Mouse (Mus musculus) liver, embryonic 15.5 days (tissue): ENCODE measurements at regions not wholly inside any gene's neighbourhood (a gene's known extent, or its start where the extent isn't known, plus 50 kb on each side); places are given as distances from the start of the nearest gene placed in this dataset.

Experiments used
- ATAC-seq: fragments of 200-750 bp; cut with Nextera tagmentation; 2 replicates; pipeline ENCODE4 v1.8.0; 2017; ENCODE audit warnings: moderate number of reproducible peaks, mild to moderate bottlenecking, moderate library complexity; ENCODE audit not compliant: insufficient read depth
- H3K27ac ChIP-seq: fragments of 300-500 bp; sonication (generic); replicated peaks from 2 replicates; pipeline ENCODE4 v1.5.1; 2015; ENCODE audit warnings: mild to moderate bottlenecking, inconsistent platforms
- H3K27me3 ChIP-seq: fragments of 300-500 bp; sonication (generic); 2 replicates; pipeline ENCODE4 v1.6.1; 2015; ENCODE audit warnings: mild to moderate bottlenecking, inconsistent platforms
- H3K36me3 ChIP-seq: fragments of 300-500 bp; sonication (generic); replicated peaks from 2 replicates; pipeline ENCODE4 v1.6.1; 2015; ENCODE audit warnings: moderate library complexity, mild to moderate bottlenecking, inconsistent platforms
- H3K4me1 ChIP-seq: fragments of 300-500 bp; sonication (generic); replicated peaks from 2 replicates; pipeline ENCODE4 v1.6.1; 2015; ENCODE audit warnings: inconsistent platforms
- H3K4me2 ChIP-seq: fragments of 300-500 bp; sonication (generic); 2 replicates; pipeline ENCODE4 v1.6.1; 2015; ENCODE audit warnings: moderate library complexity, mild to moderate bottlenecking, inconsistent platforms
- H3K4me3 ChIP-seq: fragments of 300-500 bp; sonication (generic); replicated peaks from 2 replicates; pipeline ENCODE4 v1.5.1; 2015; ENCODE audit warnings: mild to moderate bottlenecking, inconsistent platforms
- H3K9ac ChIP-seq: fragments of 300-500 bp; sonication (generic); 2 replicates; pipeline ENCODE4 v1.6.1; 2015; ENCODE audit warnings: moderate library complexity, mild to moderate bottlenecking, inconsistent platforms
- H3K9me3 ChIP-seq: fragments of 300-500 bp; sonication (generic); replicated peaks from 2 replicates; pipeline ENCODE4 v1.6.1; 2016; ENCODE audit warnings: inconsistent platforms
- WGBS: fragments of 180-500 bp; shearing (Covaris S2); methylation state at CpG from one replicate; pipeline ENCODE4 v1.1.7; 2015; ENCODE audit warnings: mixed read lengths; ENCODE audit not compliant: insufficient replicate concordance; 5-methylcytosine and 5-hydroxymethylcytosine counted together

DNA sequence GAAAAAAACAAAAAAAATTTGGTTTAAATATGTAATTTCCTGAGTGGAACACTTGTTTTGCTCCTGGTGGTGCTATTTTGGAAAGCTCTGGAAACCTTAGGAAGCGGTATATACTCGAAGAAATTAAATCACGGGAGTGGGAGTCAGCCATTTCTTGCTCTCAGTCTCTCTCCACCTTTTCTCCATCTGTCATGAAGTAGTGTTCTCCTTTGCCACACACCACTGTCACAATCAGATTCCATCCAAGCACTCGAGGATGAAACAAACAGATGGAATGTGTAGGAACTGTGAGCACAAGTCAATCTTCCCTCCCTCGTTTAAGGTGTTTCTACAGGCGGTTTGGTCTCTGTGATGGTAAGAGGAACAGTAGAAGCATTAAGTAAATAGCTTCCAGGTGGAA lies 112.7 kb upstream of the Lyplal1 start:
- Histone ChIP-seq H3K9me3 (no peaks in the 10 kb centered on the region), H3K4me3 (no peak overlapping the region), H3K27ac (no peak overlapping the region), H3K4me2 (no peak overlapping the region), H3K36me3 (no peaks in the 10 kb centered on the region), H3K9ac (no peak overlapping the region), H3K27me3 (no peaks in the 10 kb centered on the region), H3K4me1 (no peaks in the 10 kb centered on the region)
- WGBS, result 52% methylated on average over 6 of the region's 6 CpGs
- no peak for ATAC-seq

DNA sequence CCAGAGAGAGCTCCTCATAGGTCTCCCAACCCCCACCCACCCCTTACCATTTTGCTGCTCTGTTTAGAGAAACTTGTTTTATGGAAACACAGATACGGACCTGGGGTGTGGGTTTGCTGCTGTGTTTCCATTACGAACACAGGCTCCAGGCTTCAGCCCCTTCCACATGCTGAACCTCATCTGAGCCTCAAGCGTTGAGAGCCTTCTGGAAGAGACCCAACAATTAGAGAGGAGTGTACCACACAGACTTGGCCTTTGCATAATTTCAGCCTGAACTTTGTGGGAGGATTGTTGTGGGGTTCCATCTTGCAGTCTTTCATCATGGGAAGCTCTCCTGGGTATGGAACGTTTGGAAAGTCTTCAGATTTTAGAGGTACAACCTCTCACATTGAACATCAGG lies 111.3 kb upstream of the Lyplal1 start:
- 60% methylated on average over 4 of the region's 4 CpGs for WGBS

DNA sequence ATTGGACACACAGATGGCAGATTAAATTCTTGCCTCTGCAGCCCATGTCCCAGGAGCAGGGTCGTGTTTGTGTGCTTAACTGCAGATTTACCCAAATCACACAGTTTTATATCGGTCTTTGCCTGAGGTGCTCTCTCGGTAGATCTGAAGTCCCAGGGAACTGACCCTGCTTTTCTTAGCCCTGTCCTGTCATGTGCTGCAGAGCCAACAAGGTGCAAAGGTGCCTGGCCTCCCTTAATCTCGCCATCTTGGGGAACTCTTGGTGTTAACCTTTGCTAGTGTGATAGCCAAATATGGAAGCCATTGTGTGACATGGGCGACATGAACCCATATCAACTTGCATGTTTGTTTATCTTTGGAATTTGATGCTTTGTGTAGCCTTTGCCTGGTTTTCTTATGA lies 107.1 kb upstream of the Lyplal1 start:
- no peak for ATAC-seq
- Histone ChIP-seq H3K36me3 (no peaks in the 10 kb centered on the region), H3K4me1 (no peaks in the 10 kb centered on the region), H3K4me2 (no peak overlapping the region), H3K9me3 (no peaks in the 10 kb centered on the region), H3K27ac (no peak overlapping the region), H3K27me3 (no peaks in the 10 kb centered on the region), H3K9ac (no peak overlapping the region), H3K4me3 (no peak overlapping the region)
- 46% methylated on average over 5 of the region's 5 CpGs for WGBS

More for the DNA sequence above, 111.3 kb upstream of the Lyplal1 start:
- H3K27me3 ChIP-seq, result no peaks in the 10 kb centered on the region
- no peaks in the 10 kb centered on the region for H3K9me3 ChIP-seq
- H3K4me3 ChIP-seq, result no peak overlapping the region
- ATAC-seq, result no peak
- H3K36me3 ChIP-seq, result no peaks in the 10 kb centered on the region
- H3K4me2 ChIP-seq, result no peak overlapping the region
- no peaks in the 10 kb centered on the region for H3K4me1 ChIP-seq
- no peak overlapping the region for H3K27ac ChIP-seq
- no peak overlapping the region for H3K9ac ChIP-seq

DNA sequence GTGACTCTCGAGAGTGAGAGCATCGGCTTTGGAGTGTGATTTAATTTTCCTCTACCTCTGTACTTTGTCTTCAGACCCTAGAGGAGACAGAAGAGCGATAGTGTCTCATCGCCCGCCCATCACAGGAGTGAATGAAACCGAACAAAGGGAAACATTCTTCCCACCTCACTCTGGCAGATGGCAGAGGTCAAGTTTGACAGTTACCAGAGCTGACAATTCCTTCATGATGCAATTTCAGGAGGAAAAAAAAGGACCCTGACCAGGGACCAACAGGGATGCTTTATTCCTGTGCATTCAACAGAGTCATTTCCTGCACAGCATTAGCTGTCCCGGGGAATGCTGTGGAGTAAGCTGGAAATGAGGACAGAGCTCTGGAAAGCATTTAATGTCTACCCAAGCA lies 106.3 kb upstream of the Lyplal1 start:
- ATAC-seq, result no peak

DNA sequence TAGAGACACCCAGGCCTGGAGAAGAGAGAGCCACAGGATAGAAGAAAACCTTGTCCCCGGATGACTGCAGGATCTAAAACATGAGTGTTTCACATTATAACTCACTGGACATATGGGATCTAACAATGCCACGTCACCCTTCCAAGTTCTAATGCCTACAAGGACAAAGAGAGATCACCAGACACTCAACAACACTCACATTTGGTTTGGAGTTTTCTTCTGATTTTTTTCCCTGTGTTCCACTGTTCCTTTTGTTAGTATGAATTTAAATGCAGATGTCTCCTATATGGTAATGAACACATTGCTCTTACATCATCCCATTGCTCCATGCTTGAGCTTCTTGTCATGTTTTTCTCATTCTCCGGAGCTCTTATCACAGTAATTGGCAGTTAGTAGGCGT lies 101.9 kb upstream of the Lyplal1 start:
- ATAC-seq, result no peak
- H3K4me3 ChIP-seq, result no peak overlapping the region

More for the DNA sequence above, 106.3 kb upstream of the Lyplal1 start:
- no peak overlapping the region for H3K9ac ChIP-seq
- H3K4me3 ChIP-seq, result no peak overlapping the region
- H3K4me2 ChIP-seq, result no peak overlapping the region
- H3K4me1 ChIP-seq, result no peaks in the 10 kb centered on the region
- H3K27ac ChIP-seq, result no peak overlapping the region
- H3K27me3 ChIP-seq, result no peaks in the 10 kb centered on the region
- H3K36me3 ChIP-seq, result no peaks in the 10 kb centered on the region
- 52% methylated on average over 7 of the region's 7 CpGs for WGBS
- no peaks in the 10 kb centered on the region for H3K9me3 ChIP-seq

DNA sequence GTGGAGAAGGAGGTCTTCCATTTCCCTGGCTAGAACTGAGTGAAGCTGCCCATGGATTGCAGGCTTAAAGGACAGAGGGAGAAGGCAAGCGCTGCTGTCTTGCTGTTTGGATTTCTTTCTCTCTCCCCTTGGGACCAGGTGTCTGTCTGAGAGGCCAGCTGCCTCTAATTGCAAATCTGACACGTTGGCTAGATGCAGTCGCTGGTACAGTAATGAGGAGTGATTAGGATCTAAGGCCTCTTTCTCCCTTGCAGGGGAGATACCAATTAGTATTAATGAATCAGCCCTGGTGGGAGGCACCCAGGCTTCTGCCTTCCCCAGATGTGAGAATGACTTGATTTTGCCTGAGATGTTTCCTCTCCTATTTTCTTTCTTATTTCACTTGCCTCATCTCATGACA lies 100.1 kb upstream of the Lyplal1 start:
- Histone ChIP-seq H3K27ac (no peak overlapping the region), H3K4me3 (no peak overlapping the region), H3K36me3 (no peaks in the 10 kb centered on the region), H3K4me2 (no peak overlapping the region), H3K27me3 (no peaks in the 10 kb centered on the region), H3K9me3 (no peaks in the 10 kb centered on the region), H3K4me1 (no peaks in the 10 kb centered on the region), H3K9ac (no peak overlapping the region)
- no peak for ATAC-seq
- WGBS, result 14% methylated on average over 3 of the region's 3 CpGs

More for the DNA sequence above, 101.9 kb upstream of the Lyplal1 start:
- WGBS, result 64% methylated on average over 4 of the region's 4 CpGs
- Histone ChIP-seq H3K27ac (no peak overlapping the region), H3K9me3 (no peaks in the 10 kb centered on the region), H3K4me1 (no peaks in the 10 kb centered on the region), H3K27me3 (no peaks in the 10 kb centered on the region), H3K36me3 (no peaks in the 10 kb centered on the region), H3K9ac (no peak overlapping the region), H3K4me2 (no peak overlapping the region)

DNA sequence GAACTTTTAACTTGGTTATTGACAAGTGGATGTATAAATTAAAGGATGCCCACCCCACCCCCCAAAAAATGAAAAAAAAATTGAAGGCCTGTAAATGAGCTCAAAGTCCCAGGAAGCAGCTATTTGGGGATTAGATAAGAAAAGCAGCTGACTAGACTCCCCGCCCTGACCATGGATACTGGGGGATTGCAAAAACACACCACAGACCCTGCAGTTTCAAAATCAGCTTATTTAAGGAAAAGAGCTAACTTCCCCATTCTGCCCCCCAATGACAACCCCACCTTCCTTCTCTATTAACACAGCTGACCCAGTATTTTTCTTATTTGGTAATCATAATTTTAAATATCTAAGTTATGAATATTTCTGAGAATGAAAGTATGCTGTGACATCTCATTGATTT lies 87.0 kb upstream of the Lyplal1 start:
- no peak for ATAC-seq
- Histone ChIP-seq H3K36me3 (no peaks in the 10 kb centered on the region), H3K27ac (no peak overlapping the region), H3K4me2 (no peak overlapping the region), H3K9ac (no peak overlapping the region), H3K27me3 (no peaks in the 10 kb centered on the region), H3K4me3 (no peak overlapping the region), H3K4me1 (no peaks in the 10 kb centered on the region), H3K9me3 (no peaks in the 10 kb centered on the region)
- WGBS, result 28% methylated on average over 1 of the region's 1 CpGs

DNA sequence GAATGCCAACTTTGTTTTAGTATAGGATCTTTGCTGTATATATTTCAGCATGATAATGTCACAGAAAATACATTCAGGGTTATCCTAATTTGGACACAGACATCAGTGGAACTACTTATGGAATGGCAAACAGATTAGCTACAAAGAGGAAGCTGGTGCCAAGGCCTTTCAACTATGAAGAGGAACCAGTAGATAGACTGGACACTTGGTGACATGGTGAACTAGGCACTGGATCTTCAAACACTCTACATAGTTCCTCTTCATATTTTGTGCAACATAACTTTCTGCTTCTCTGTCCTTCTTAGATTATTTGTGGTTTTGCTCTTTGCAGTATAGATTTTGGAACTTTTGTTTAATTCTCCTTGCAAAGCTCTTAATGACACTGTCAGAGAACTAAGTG lies 85.4 kb upstream of the Lyplal1 start:
- Histone ChIP-seq H3K27ac (no peak overlapping the region), H3K4me2 (no peak overlapping the region), H3K36me3 (no peaks in the 10 kb centered on the region), H3K27me3 (no peaks in the 10 kb centered on the region), H3K4me1 (no peaks in the 10 kb centered on the region), H3K4me3 (no peak overlapping the region), H3K9ac (no peak overlapping the region), H3K9me3 (no peaks in the 10 kb centered on the region)
- no peak for ATAC-seq

DNA sequence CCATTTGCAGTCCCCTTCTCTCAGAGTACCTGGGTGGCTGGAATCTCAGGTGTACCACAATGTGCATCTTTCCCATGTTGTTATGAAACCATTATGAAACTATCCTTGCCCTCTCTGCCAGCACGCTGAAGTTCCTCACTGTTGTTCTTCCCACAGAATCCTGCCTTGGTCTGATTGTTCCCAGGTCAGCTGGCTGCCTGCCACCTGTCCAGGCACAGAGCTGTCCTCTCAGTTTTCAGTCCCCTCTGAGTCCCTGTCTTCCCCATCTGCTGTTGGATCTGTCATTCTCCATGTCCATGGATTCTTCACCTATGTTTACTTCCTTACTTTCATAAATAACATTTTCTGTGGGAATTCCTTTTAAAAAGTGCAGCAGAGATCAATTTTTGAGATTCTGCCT lies 81.3 kb upstream of the Lyplal1 start:
- no peaks in the 10 kb centered on the region for H3K9me3 ChIP-seq
- no peak overlapping the region for H3K4me2 ChIP-seq
- no peaks in the 10 kb centered on the region for H3K36me3 ChIP-seq
- ATAC-seq, result no peak
- H3K27me3 ChIP-seq, result no peaks in the 10 kb centered on the region
- H3K9ac ChIP-seq, result no peak overlapping the region
- H3K4me3 ChIP-seq, result no peak overlapping the region
- WGBS, result 41% methylated on average over 1 of the region's 1 CpGs
- H3K4me1 ChIP-seq, result no peaks in the 10 kb centered on the region
- H3K27ac ChIP-seq, result no peak overlapping the region

DNA sequence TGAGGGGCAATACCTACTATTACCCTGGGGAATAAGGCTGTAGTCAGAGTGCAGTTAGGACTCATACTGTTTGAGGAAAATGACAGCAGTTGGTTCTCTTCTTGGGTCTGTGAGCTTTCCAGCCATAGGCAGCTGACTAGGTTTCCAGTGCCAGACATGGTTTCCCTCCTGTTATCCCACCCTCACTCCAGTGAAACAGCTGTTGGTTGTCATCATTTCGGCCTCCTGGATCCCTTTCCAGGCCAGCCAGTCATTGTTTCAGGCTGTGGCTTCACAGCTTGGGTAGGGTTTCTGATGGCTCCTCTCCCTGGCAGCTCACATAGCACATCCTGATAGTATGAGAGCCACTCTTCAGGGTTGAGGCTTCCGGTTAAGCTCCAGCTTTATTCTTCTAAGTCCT lies 79.9 kb upstream of the Lyplal1 start:
- Histone ChIP-seq H3K27ac (no peak overlapping the region), H3K4me3 (no peak overlapping the region)
- no peak for ATAC-seq

DNA sequence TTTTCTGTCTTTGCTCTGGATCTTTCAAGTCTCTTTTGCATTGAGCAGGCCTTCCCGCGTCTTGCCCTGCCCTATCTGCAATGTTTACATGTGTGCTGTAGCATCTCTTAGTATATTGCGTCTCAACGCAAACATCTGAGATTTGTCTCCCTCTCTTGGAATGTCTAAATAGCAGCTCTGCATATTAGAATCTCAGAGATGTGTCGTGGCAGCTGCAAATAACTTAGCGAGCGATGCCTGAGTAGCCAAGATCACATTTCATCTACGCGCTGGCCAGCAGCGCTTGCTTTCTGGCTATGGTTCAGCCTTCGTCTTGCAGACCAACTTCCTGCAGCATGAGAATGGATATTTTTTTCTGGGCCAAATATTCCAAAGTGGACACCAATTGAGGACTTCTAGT lies 72.3 kb upstream of the Lyplal1 start:
- no peaks in the 10 kb centered on the region for H3K36me3 ChIP-seq
- no peak for ATAC-seq
- H3K27ac ChIP-seq, result no peak overlapping the region
- no peaks in the 10 kb centered on the region for H3K4me1 ChIP-seq
- no peak overlapping the region for H3K9ac ChIP-seq
- no peaks in the 10 kb centered on the region for H3K9me3 ChIP-seq
- WGBS, result 79% methylated on average over 11 of the region's 11 CpGs
- no peak overlapping the region for H3K4me2 ChIP-seq
- no peak overlapping the region for H3K4me3 ChIP-seq
- no peaks in the 10 kb centered on the region for H3K27me3 ChIP-seq

More for the DNA sequence above, 79.9 kb upstream of the Lyplal1 start:
- Histone ChIP-seq H3K9ac (no peak overlapping the region), H3K4me2 (no peak overlapping the region), H3K27me3 (no peaks in the 10 kb centered on the region), H3K9me3 (no peaks in the 10 kb centered on the region), H3K36me3 (no peaks in the 10 kb centered on the region), H3K4me1 (no peaks in the 10 kb centered on the region)
- 43% methylated on average over 2 of the region's 2 CpGs for WGBS

DNA sequence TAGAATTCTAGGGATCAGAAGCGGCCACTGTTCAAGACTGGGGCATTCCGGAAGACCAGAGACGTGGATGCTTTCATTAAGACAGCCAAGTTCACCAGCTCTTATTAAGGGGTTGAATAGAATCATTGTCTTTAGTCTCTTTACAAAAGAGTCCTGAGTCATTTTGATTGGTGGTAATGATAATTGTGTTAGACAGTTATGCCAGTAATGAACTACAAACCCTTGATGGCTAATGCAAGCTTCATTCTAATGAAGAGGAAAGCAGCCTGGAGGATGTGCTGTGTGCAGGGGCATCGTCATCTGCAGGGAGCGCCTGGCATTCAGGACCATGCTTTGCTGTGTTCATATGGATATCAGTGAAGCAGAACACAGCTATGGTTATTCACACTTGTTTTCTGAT lies 70.3 kb upstream of the Lyplal1 start:
- Histone ChIP-seq H3K9ac (no peak overlapping the region), H3K9me3 (no peaks in the 10 kb centered on the region), H3K27me3 (no peaks in the 10 kb centered on the region), H3K4me3 (no peak overlapping the region), H3K4me1 (no peaks in the 10 kb centered on the region), H3K36me3 (no peaks in the 10 kb centered on the region), H3K27ac (no peak overlapping the region), H3K4me2 (no peak overlapping the region)
- no peak for ATAC-seq
- 66% methylated on average over 5 of the region's 5 CpGs for WGBS
